Mouse (Mus musculus): ENCODE data around the gene Klf13.

The Klf13 gene

DNA sequence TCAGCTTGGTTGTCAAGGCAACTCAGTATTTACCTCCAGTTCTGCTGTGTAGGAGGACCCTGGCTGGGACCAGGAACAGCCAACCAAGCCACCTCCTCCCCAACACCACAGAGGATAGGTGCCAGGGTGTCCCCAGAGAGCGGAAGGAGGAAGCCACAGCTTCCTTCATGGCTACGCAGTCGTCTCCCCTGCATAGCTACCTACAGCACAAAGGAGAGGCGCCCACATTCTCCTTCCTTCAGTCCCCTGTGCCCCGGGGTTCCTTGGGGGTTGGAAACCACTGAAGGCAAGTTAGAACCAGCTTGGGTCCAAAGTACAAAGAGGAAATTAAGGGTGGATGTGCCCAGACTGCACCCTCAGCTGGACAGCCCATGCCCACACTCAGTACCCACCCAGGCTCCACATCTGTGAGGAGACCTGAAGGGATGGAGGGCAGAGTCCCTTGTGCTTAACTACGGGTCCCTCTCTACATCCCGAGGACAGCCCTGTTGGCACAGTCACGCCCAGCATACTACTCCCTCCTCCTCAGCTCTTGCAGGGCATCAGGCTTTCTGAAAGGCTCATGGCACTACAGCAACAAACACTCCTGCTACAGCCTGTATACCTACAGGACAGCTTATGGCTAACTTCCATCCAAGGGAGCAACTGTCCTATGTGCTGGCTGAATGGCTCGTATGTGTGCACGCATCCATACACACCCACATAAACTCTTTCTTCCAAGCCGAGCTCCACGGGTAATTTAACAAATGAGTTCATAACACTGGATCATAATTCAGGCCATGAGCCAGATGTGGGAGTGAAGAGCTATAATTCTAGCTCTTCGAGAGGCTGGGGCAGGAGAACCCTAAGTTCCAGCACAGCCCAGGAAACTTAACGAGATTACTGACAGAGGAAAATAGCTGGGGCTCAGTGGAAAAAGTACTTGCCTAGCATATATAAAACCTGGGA is 13.0 kb downstream of the Klf13 start:
- peak; percentile 37 to 59 for DNase-seq (ENCODE audit: low spot score in 2 of 2)

DNA sequence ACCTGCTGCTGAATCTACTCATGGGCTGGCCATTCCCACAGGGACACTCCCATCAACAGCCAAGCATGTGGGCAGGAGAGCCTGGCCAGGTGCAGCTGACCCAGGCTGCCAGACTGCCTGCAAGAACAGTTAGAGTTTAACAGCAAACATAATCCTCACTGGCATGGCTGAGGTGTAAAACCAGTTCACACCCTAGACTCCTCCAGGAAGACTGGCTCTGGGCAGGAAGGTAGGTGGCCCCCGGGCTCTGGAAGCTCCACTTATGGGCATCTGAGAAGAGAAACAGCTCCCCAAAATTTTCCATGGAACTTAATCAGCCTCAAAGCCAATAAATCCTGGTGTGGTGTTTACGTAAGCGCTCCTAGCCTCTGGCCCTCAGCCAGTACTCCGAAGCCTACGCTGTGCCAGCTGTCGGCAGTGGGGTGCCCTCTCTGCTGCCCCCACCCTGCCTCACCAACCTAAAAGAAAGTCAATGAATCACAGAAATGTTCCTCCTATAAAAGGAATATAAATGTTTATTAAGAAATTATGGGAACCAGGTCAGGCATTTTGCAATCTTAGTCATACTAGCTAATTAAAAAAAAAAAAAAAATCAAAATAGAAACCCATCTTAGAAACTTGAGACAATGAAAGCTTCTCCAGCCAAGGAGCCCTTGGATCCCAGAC is 13.8 kb downstream of the Klf13 start:
- DNase-seq (ENCODE audit: low spot score in 2 of 2) = peak; percentile 55 to 60

GRCm38 (mm10) chr7:63924151-63924550 is 14.6 kb downstream of the Klf13 start:
- DNase-seq (ENCODE audit: low spot score in 2 of 2) = no peak

DNA sequence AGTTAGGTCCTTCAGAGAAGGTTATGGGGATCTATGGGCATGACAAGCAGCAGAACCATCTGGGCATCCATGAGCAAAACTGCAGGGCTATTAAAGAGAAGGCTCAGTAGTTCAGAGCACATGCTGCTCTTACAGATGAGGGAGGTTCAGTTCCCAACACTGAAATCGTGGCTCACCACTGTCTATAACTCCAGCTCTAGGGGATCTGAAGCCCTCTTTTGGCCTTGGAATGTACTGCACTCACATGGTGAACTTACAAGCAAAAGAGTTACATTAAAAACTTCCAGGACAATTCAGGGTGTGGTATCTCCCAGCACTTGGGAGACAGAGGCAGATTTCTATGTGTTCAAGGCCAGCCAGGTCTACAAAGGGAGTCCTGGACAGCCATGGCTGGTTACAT is 15.7 kb downstream of the Klf13 start:
- no peak for DNase-seq (ENCODE audit: low spot score in 2 of 2)

- DNase-seq (ENCODE audit: low spot score in 2 of 2) = no peak
Observed at GRCm38 (mm10) chr7:63922571-63922970, 16.1 kb downstream of the Klf13 start.

DNA sequence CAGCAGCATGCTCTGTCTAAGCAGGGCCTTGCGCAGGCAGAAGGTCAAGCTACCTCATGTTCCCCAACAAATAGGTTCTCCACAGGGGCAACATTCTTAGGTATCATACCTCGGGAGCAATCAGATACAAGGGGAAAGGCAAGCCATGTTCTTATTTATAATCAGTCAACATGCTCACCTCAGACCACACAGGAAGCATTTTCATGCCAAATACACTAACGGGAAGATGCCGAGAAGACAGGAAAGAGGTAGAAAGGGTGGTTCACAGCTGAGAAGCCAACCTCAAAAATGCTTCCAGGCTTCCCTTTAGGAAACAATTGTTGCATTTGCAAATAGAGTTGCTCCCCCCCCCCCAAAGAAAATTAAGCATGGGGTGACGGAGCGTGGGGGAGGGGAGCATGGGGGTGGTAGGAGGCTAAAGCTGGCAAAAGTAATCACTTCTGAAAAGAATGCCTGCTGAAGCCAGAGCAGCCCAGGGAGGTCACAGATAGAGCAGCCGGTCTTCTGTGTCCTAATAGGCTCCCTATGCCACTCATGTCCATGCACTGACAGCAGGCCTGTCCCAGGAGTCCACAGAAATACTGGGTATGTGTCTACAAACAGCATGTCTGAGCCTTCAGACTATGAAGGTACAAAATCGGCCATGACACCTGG is 16.7 kb downstream of the Klf13 start:
- no peak for DNase-seq (ENCODE audit: low spot score in 2 of 2)

DNA sequence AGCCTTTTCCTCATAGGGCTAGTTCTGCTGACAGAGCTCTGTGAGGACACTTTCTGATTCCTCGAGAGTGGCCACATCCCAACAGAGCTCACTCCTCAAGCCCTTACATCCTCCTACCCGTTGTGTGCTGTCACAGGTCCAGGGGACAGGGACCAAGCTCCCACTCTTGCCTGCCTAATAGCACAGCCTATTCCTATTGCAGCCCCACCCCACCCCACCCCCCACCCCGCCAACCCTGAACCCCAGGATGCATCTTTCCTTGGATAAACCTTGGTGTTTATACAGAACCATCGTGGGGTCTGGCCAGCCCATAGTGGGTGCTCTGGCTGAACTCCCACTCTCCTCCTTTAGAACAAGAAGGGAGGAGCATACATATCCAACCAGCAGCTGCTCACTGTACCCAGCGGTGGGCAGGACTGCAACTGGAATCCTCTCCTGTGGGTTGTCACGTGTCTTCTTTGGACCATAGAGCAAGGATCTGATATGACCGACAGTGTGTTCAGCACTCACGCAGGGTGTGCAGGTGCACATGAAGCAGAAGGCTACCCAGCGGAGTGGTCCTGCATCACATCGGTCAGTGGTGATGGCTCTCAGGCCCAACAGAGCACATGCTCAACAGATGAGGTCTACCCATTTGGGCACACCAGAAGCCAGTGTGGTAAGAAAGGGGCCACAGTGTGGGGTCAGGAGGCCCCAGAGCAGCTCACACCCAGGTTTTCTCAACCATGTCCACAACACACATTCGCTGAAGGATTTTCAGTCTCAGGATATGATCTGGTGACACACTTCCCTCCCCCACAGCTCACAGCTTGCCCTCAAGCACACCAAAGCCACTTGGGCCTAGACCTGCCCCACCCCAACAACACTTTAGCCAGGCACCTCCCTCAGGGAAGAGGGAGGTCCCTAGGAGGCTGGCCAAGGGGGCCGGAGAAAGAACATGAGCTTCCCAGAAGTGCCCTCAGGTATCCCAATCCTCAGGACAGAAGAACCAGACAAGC is 19.6 kb downstream of the Klf13 start:
- DNase-seq (ENCODE audit: low spot score in 2 of 2) = no peak

DNA sequence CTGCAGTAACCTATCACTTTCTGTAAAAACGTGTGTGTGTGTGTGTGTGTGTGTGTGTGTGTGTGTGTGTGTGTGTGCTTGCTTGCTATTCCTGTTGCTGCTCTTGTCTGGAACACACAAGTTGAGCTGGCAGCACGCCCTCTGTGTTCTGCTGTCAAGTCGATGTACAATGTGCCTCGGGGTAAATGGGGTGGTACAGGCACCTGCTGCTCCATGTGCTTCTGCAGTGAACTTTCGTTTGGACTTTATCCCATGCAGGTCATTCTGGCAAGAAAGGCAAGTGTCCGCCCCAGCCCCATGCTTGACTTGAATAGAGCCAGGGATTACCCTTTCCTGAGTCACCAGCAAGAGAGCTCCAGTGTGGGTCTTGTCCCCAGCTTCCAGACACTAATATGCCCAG is 21.0 kb downstream of the Klf13 start:
- peak in 1 of 2 experiments; percentile 53 for DNase-seq (ENCODE audit: low spot score in 2 of 2)

- DNase-seq (ENCODE audit: low spot score in 2 of 2) = no peak
Observed at GRCm38 (mm10) chr7:63916268-63916907, 22.3 kb downstream of the Klf13 start, which contains the start of gene E030018B13Rik. TSS of gene E030018B13Rik (plus strand) at chr7:63916857.

DNA sequence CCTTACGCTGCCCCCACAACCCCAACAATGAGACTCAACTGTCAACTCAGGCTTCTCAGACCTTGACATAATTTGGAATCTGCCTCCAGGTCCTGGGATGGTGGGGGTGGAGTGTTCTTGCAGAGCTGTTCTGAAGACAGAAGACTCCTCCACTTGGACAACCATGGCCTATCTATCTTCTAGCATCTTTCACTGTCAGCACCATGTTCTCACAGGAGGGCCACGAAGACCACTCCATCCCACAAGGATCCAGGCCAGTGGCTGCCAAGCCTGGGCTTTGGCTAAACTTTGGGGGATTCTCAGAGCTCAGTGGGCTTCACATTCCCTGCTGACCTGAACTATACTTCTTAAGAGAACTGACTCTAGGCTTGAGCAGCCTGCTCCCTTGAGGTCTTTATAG is 23.8 kb downstream of the Klf13 start:
- no peak for DNase-seq (ENCODE audit: low spot score in 2 of 2)

DNA sequence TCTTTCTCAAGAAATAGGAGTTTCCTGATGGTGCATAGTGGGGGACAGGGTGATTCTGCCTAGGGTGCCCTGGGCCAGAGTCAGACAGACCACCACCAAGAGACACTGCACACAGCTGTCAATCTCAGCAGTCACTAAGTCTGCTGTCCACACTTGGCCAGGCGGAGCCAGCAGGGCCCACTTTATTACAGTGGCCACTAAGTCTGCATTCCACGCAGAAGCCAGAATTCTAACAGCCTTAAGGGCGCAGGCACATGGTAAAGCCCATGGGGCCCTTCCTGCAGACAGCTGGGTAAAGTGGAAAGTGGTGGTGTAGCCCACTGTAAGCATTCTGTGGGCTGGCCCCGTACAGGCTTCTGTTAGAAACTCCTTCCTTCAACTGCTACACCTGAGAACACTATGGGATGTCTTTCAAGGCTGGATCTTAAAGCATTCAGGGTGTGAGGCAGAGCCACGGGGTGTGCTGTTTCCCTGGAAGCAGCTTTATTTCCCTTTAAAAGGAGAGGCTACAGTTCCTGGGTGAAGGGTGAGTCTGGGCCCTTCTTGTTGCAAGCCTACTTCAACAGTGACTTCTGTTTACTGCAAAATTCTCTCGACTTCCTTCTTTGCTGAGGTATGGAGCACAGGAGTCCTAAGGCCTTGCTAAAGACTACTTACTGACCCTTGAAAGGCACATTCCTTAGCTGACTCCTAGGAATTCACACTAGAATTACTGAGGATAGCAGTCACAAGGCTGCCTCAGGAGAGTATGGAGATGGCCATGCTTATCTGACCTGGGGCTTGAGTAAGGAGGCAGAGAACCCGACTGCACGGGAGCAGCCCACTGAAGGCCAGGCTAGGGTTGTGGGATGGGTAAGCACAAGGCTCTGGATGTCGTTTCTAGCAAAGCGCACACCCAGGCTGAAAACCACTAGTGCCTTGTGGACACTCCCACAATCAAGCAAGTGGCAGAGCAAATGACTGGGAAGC is 24.7 kb downstream of the Klf13 start:
- no peak for DNase-seq (ENCODE audit: low spot score in 2 of 2)

DNA sequence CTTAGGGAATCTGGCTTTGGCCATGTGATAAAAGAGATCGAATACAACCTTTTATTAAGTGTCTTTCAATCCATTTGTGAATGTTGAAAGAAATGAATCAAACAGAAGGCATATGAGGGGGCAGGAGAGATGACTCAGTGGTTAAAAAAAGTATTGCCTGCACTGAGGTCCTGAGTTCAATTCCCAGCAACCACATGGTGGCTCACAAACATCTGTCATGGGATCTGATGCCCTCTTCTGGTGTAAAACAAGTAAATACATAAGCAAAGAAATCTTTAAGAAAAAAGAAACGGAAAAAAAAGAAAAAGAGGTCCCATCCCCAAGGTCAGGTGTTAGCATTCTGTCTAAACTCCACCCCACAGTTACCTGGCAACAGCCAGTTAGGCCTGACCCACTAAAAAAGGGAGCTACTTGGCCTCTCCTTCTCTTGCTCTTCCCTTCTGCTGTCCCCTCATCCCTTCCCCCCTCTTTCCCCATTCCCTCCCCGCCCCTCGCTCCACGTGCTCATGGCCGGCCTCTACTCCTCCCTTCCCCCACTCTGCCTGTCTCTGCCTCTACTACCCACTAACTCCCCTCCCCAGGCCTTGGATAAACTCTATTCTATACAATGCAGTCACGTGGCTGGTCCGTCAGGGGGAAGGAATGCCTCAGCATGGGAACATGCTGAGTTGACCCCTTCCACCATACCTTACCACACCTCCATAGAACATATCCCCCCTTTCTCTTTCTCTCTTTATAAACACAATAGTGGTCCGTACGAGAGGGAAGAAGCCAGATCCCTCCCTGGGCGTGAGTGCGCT is 25.6 kb downstream of the Klf13 start:
- no peak for DNase-seq (ENCODE audit: low spot score in 2 of 2)

DNA sequence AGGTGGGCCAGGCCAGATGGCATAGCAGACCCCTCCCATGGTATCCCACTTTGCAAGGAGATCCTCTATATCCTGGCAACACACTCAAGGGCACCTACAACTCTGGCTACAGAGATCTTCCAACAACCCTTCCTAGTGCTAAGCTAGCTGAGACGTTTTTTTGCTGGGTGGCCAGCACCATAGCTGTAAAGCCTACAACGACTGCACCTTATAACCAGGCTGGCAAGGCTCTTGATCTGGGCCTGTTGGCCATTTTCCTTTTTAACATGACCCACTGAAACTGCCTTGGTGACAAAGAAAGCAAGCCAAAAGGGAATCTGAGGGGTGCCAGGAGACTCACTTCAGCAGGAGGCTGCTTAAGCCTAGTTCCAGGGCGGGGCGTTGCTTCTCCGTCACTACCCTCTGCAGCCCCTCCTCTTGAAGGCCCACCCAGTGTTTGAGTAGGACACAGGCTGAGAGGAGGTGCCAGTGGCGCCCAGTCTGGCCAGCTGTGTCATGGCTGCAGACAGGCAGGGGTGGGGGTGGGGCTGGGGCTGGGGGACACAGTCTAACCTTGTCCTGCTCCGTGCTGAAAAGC is 26.4 kb downstream of the Klf13 start:
- no peak for DNase-seq (ENCODE audit: low spot score in 2 of 2)

- no peak for DNase-seq (ENCODE audit: low spot score in 2 of 2)
Observed at GRCm38 (mm10) chr7:63911383-63912233, 27.1 kb downstream of the Klf13 start.

DNA sequence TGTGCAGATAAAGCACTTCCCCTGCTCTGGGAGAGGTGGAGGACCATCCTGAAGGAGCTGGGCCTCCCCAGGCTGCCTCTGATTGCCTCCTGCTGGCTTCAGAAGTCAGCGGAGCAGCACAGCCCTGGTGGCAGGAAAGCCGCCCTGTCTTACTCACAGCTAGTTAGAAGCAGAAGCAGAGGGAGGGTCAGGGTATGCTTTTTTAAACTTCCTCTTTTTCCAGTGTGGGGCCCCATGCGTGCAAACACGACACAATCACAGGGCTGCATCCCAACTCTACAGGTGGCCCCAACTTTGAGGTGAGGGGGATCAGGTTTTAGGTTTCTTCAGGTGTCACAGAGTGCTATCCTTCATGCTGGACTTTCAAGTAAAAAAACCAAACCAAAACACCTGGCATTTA is 27.8 kb downstream of the Klf13 start:
- no peak for DNase-seq (ENCODE audit: low spot score in 2 of 2)

DNA sequence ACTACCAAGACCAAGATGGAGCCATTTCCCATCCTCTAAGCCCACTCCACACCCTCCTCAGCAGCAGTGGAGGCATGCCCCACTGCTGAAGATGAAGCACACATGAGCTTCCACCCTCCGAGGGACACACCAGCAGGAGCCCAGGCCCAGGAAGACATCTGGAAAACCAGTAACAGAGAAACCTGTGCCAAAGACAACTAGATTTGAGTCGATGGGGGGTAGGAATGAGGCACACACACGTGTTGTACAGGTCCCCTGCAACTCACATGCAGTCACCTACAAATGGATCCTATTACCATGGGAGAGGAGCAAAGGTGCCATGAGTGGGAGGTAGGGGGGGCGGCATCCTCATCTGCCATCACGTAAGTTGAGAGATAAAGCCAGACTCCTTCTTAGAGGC is 28.5 kb downstream of the Klf13 start:
- DNase-seq (ENCODE audit: low spot score in 2 of 2) = no peak

DNA sequence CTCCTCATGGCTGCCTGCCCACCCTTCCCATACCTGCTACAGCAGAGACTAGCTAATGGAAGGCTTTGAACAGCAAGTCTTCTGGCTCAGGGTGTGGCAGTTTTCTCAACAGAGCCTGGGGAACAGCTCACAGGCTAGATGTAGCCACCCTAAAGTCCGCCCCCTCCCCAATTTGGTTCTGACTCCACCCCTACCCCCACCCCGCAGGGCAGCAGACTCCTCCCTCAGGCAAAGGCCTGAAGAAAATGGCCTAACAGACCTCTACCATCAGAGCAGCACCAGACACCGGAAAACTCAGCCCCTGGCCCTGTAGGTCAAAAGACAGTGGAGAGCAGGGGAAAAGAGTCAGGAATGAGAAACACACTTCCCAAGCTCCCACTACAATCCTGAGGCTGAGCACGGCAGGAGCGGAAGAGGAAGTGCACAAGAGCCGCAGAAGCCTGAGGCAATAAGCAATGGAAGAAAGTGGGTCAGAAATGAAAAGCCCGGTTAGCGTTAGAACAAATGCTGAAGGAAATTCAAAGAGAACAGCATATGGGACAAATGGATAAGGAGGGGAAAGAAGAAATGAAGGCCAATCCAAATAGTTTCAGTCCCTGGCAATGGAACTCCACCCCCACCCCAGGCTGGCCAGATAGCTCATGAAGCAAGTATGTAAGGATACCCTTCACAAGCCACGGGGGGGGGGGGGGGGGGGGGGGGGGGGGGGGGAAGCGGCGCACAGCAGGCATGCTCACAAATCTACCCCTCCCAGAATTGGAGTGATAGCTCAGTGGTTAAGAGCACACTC is 30.0 kb downstream of the Klf13 start:
- DNase-seq (ENCODE audit: low spot score in 2 of 2) = no peak
